Mouse (Mus musculus) liver, adult (tissue): ENCODE results near the gene Nubpl.

Experiments
- GATA4 ChIP-seq: IDR thresholded peaks from 2 replicates; pipeline ENCODE4 v1.6.1; 2014; ENCODE audit warnings: mild to moderate bottlenecking, low read length; ENCODE audit not compliant: insufficient replicate concordance

Gene Nubpl

DNA sequence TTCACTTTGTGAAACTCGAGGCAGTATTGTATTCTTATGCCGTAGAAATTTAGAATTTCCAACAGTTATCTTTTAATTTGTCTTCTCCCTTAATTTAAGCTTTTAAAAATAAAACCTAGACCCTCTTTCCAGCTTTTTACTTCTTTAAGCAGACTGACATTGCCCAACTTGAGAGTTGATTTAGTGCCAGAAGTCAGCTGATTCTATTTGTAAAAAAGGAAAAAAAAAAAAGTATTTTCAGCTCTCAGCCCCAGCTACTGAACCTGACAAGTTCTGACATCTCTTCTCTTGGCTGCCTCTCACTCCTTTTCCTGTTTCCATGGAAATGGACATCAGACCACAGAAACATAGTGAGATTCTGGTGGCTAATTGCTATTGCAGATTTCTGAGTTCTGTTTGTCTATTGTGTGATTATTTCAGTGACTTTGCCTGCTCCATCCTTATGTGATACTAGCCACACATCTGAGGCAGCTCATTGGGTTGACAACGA, 111.6 kb downstream of the Nubpl start:
- no peak for TF ChIP-seq GATA4

DNA sequence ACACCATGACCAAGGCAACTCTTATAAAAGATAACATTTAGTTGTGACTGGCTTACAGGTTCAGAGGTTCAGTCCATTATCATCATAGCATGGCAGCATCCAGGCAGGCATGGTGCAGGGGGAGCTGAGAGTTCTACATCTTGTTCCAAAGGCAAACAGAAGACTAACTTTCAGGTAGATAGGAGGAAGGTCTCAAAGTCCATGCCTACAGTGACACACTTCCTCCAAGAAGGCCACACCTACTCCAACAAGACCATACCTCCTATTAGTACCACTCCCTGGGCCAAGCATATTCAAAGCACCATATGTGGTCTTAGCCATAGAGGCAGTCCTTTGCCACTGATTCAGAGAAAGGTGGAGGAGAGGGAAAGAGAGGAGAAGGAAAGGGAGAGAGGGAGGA, 113.6 kb downstream of the Nubpl start:
- TF ChIP-seq GATA4 = no peak

DNA sequence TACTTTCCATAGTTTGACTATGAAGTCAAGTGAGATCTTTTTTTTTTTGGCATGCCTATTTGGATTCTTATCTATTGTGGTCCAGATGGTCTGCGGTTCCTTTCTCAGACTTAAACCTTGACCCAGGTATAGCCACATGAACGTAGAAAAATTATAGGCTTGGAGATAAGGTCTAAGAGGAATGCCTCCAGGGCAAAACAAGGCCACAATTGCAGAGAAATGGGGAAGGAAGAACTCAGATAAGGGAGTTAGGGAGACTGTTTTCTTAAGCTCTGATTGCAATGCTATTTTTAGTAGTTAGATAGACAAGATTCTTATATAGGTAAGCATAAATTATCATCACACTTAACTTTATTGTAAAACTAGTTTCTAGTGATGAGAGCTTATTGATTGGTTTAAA, 117.3 kb downstream of the Nubpl start:
- no peak for TF ChIP-seq GATA4

DNA sequence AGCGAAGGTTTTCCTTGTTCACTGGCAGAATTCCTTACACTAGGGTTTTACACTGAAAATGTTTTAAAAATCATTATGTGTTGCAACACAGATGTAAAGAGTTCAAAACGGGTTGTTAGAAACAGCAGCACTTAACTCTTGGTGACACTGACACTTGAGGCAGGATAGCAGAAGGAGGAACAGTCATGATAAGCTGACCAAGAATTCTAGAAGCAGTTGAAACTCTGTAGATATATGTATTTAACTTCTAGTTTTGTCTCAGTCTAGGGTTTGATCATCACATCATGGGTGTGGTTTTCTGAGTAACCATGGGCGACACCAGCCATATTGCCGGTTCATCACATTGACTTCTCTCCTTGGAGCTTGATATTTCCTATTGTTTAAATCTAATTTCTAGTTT, 127.4 kb downstream of the Nubpl start:
- TF ChIP-seq GATA4 = no peak

DNA sequence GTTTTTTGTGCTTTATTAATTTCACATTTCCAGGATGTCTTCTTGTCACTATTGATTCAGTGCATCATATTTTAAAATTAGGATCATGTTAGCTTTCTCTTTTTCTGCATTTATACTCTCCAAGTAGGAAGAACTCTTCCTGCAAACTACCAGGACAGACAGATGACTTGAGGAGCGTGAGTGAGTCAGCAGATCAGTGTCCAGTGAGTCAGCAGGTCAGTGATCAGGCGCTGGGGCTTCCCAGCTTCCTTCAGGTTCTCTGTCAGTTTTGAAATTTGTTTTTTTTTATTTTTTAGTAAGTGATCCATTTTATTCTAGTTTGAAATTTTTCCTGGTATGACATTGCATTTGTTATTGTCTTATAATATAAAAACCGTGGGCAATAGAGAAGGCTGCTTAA, 131.2 kb downstream of the Nubpl start:
- TF ChIP-seq GATA4 = no peak

DNA sequence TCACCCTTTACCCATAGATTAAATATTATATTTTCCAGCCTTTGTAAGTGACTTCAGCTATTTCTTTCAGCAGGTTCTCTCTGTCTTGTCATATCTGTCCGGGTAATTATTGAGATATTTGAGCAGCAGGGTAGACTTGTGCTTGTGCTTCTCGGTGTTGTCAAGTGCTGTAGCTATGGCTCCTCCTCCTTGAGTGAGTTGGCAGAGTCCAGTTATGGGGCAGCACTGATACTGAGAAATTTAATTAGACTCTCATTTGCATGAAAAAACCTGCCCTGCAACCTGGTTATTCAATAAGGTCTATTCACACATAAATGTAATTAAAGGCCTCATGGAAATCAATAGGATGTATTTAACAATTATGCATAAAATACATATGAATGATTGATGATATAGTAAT, 145.2 kb downstream of the Nubpl start:
- no peak for TF ChIP-seq GATA4

DNA sequence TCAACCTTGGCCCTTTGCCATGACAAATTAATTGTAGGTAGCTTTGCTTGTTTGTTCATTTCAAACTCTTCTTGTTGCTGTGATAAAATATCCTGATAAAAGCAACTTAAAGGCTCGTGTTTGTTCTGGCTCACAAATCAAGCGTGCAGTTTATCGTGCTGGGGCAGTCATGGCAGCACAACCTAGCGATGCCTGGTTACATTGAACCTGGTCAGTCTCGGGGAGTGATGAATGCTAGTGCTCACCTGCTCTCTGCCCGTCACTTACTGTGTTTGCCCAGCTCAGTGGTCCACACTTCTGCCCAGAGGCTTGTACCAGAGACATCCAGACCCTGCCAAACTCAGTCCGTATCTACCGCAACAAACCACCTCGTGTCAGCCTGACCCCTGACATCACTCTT, 149.9 kb downstream of the Nubpl start:
- TF ChIP-seq GATA4 = no peak

DNA sequence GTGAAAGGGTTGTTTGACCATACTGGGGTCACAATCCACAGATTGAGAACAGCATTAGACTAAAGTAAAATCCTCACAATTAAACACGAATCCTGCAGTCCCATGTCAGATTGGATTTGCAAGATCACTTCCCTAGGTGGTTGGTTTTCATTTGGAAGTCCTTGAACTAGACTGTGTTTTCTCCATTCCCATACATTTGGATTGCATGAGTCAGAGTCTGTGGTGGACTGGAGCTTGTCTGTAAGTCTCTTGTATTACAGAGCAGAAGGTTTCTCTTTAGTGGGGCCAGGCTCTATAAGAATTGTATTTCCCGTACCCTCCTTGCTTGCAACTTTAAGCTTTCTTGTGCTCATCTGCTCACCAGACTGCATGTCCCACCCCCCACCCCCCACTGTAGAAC, 151.0 kb downstream of the Nubpl start:
- TF ChIP-seq GATA4 = no peak

DNA sequence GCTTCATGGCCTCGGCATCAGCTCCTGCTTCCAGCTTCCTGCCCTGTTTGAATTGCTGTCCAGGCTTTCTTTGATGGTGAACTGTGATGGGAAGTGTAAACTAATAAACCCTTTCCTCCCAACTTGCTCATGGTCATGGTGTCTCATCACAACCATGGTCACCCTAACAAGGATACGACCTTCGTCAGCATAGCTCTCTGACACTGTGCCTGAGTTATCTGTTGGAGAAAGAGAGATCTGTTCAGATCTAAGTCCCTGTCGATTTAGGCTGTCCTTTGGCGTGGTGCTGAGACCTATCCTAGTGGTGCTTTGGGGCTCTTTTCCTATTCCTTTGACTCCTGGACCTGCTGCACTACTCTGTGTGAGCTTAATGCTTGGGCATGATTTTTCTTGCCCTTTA, 156.6 kb downstream of the Nubpl start:
- no peak for TF ChIP-seq GATA4

DNA sequence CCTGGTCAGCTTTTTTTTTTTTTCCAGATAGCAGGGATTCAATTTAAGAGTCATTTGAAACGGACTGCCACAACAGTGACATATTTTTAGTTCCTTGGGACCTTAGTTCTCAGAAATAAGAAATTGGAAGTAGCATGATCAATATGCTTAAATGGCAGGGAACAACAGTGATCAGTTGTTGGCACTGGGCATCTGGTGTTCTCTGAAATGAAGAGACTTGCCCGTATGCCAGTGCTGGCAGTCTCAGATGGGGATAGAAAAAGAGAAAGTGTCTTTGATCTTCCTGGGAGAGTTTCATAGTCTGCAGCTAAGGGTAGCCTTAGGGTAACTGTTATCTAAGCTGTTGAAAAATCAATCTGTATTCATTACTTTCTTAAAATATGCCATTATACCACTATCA, 170.6 kb downstream of the Nubpl start:
- TF ChIP-seq GATA4 = no peak

DNA sequence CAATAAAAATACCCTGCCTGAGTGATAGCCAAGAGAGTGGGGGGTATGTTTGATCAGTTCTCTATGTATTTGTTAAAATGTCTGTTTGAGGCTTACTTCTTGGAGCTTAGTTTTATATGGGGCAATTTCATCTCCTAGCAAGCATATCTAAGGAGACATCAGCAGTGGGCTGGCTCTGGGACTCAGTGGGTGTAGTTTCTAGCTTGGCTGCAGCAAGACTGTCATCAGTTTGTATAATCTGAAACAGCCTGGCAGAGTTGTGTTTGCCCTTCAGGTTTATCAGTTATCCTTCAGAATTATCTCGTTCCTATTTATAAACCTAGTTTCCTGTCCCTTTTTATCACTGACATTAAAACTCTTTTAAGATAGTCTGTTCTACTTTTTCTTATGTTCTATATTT, 175.3 kb downstream of the Nubpl start:
- TF ChIP-seq GATA4 = no peak

DNA sequence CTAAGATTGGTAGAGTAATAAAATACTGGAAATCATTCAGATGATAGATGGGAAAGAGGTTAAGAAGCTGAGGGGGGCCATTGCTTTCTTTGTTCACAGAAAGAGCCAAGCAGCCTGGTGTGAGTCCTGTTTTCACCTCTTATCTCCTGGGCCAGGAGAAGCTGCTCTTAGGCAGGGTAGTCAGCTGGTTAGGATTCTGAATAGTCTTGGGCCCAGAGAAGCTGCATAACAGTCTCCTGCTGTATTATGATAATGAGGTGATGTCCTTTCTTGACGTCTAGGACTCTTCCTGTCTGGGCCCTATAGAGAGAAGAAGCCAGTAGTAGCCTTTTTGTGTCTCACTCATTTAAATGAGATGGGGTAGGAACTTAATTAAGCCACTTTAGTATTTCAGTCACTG, 178.8 kb downstream of the Nubpl start:
- TF ChIP-seq GATA4 = no peak

DNA sequence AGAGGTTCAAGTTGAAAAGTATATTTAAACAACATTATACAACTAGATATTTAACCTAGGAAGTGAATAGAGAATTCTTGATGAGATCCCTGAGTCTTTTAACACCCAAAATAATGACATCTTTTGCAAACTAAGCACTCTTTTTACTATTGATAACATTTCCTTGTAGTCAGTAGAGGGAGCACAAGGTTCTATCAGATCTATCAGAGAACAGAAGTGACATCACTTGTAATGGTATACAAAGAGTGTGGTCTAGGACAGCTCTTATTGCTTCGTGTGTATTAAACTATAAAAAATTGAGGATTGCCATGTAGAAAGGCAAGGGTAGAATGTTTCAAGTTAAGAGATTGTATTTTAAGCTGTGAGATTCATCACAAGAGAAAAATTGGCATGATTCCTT, 183.7 kb downstream of the Nubpl start:
- TF ChIP-seq GATA4 = no peak

DNA sequence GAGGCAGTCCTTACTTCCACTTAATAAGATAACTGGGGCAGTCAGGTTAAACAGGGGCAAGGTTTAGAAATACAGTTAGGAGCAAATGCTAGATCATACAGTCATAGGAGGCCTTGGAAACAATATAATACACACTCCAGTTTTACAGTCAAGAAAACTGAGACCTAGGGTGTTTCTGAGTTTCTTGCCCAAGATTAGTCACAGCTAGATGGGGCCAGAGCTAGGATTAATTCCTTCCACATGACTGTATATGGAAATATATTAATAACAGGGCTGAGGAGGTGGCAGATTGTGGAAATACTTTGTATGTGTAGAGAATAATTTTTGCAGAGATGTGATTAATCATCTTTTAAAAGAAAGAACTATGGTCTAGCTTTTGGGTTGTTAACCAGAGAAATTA, 186.9 kb downstream of the Nubpl start:
- no peak for TF ChIP-seq GATA4

DNA sequence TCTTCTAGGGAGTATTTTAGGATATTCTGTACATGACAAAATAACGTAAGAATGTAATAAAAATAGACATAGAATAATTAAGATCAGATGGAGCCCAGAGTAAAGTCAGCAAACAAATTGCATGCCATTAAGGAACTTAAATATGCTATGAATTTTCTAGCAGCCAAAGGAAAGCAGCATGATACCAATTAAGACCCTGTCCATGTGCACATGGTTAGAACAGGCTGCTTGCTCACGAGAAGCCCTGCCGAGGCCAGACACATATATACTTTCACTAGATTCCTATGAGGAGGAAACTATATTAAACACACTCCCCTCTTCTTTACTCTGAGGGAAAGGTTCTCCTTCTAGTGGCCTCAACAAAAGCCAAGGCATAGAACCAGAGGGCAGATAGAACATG, 189.3 kb downstream of the Nubpl start:
- no peak for TF ChIP-seq GATA4

DNA sequence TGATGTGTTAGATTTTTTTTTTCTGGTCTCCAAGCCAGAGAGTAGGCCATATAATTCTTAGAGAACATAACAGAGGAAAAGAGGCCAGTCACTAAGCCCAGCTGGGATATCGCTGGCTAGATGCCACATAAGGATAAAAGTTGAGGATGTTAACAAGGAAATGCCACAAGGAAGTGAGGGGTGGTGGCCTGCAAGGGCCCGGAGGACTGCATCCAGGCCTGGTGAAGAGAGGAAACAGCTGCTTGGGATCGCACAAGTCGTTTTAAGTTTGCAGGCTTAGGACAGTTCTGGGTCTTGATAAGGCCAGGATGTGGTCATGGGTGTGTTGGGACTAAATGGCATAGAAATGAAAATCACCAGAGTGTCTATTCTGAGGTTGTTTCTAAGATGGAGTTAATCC, 191.0 kb downstream of the Nubpl start:
- TF ChIP-seq GATA4 = peak; percentile 63; the same call in 1 of the 2 replicates

DNA sequence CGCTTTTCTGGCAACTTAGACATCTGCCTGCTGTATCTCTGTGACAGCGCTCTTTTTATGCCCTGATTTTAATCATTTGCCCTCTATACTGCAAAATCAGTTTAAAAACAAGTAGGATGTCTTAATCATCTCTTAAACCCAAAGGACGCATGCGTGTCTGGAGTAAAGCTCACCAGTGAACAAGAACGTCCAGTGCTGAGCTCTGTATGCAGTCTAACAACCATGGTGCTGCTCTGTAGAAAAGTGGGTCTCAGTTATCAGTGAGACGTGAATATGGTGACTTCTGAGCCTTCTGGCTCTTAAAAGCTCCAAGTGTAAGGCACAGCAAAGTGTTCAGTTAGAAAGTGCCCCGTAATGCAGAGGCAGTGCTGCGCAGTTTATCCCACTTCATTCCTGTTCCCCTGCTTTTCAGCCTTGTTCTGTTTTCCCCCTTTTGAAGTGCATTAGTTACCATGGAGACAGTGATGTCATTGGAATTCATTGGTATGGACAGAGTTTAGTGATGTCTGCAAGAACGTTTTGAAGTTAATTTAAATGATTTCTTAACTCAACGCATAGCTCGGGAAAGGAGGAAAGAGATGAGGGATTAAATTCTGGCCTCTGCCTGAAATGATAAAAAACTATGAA, 191.5 kb downstream of the Nubpl start:
- TF ChIP-seq GATA4 = no peak
